25 mouse cellular contexts compared by ENCODE assay signal in genomic region chr3:89232614-89233013, GRCm38 (mm10). TPM values are rescaled to one million over a fixed set of nuclear protein-coding genes. Genes with fewer than 3 reads are reported as not detected.
DNase-seq lines count a peak whose midpoint lies in the region; ATAC-seq and TF ChIP-seq lines count a peak whose summit lies in the region.
"Had no signal": no experiment of that assay in that cellular context is flagged by ENCODE, and none has a peak within 500 bp of the region (broad histone marks: within the 10 kb centered on the region; RNA-seq: fewer than 3 reads in every experiment).

No protein-coding gene starts in this region.

- no peak overlapping the region for H3K27ac ChIP-seq in embryonic facial prominence, embryonic 12.5 days
- no peak overlapping the region for H3K27ac ChIP-seq in embryonic facial prominence, embryonic 10.5 days (replicated peaks)
- peak overlapping the region; percentile 70; the same call in 1 of the 2 replicates for H3K27ac ChIP-seq in stomach, embryonic 14.5 days (ENCODE audit: low read length)
- H3K27ac ChIP-seq: forebrain, embryonic 10.5 days; hindbrain, embryonic 14.5 days; layer of hippocampus, adult 2 months had no signal

- no peak for DNase-seq in embryonic facial prominence, embryonic 10.5 days (ENCODE audit: low spot score)
- no peak for DNase-seq in lung, adult 2 months
- DNase-seq in lung, adult 18-20 months, result no peak
- no peak for DNase-seq in gastrocnemius, postnatal 25 days
- no peak for DNase-seq in thymus, postnatal 14 days
- DNase-seq: adrenal gland, postnatal 14 days; cerebellum, adult 9-11 months; gastrocnemius, postnatal 10 days; heart, adult 18-20 months; heart, postnatal 4 days; layer of hippocampus, postnatal 36 days; midbrain, embryonic 14.5 days; right cerebral cortex, postnatal 25 days; spleen, adult 18-20 months; thymus, adult 18-20 months; thymus, postnatal 4 days had no signal

- peak; percentile 42; the same call in 1 of the 2 replicates for TF ChIP-seq POLR2A in lung, adult 2 months (IDR thresholded peaks at IDR 0.05; ENCODE audit: borderline replicate concordance, extremely low read depth, low read depth, low read length)

- H3K4me1 ChIP-seq in embryonic facial prominence, embryonic 12.5 days, result peaks cover 9% of the 10 kb centered on the region
- H3K4me1 ChIP-seq in embryonic facial prominence, embryonic 10.5 days, result peaks cover 35% of the 10 kb centered on the region
- H3K4me1 ChIP-seq in lung, adult 2 months (ENCODE audit: control insufficient read depth, insufficient read depth, low read length), result peaks cover 11% of the 10 kb centered on the region; the same call in 1 of the 2 replicates
- peaks cover 4% of the 10 kb centered on the region; the same call in 1 of the 2 replicates for H3K4me1 ChIP-seq in stomach, embryonic 14.5 days (ENCODE audit: control insufficient read depth, insufficient read depth, low read length)

- WGBS in embryonic facial prominence, embryonic 12.5 days, result 67% methylated on average over 6 of the region's 6 CpGs
- 54% methylated on average over 6 of the region's 6 CpGs for whole genome bisulfite sequencing in embryonic facial prominence, embryonic 10.5 days
- WGBS in lung, adult 2 months, result 47% methylated on average over 6 of the region's 6 CpGs
- whole genome bisulfite sequencing in stomach, embryonic 14.5 days, result 52% methylated on average over 6 of the region's 6 CpGs

- no peak overlapping the region for H3K4me2 ChIP-seq in embryonic facial prominence, embryonic 12.5 days (replicated peaks)
- no peak overlapping the region for H3K4me2 ChIP-seq in stomach, embryonic 14.5 days (replicated peaks; ENCODE audit: low read depth, low read length)
- H3K4me2 ChIP-seq: hindbrain, embryonic 14.5 days had no signal

- peaks cover 19% of the 10 kb centered on the region; the same call in 1 of the 2 replicates for H3K27me3 ChIP-seq in embryonic facial prominence, embryonic 12.5 days
- peaks cover 58% of the 10 kb centered on the region for H3K27me3 ChIP-seq in embryonic facial prominence, embryonic 10.5 days (replicated peaks; ENCODE audit: low read depth, poor library complexity, severe bottlenecking)
- no peaks in the 10 kb centered on the region for H3K27me3 ChIP-seq in stomach, embryonic 14.5 days (ENCODE audit: control insufficient read depth, insufficient read depth, low read length)

- TF ChIP-seq CTCF in lung, adult 2 months (IDR thresholded peaks at IDR 0.05; ENCODE audit: insufficient read depth, low read length), result no peak

- H3K9ac ChIP-seq in embryonic facial prominence, embryonic 12.5 days, result 0 out of 2 replicates have a peak overlapping the region, but pooled peaks have one; percentile 7
- H3K9ac ChIP-seq in stomach, embryonic 14.5 days (replicated peaks; ENCODE audit: low read depth, low read length), result no peak overlapping the region
- H3K9ac ChIP-seq: hindbrain, embryonic 14.5 days had no signal

- 0 out of 2 replicates have a peak, but pooled peaks cover 2% of the 10 kb centered on the region for H3K36me3 ChIP-seq in embryonic facial prominence, embryonic 12.5 days
- H3K36me3 ChIP-seq in embryonic facial prominence, embryonic 10.5 days (replicated peaks), result peaks cover 22% of the 10 kb centered on the region
- H3K36me3 ChIP-seq in stomach, embryonic 14.5 days (ENCODE audit: control insufficient read depth, insufficient read depth, low read length), result no peaks in the 10 kb centered on the region

- ATAC-seq in embryonic facial prominence, embryonic 12.5 days (ENCODE audit: insufficient number of reproducible peaks, insufficient read depth, low FRiP score, low TSS enrichment), result no peak
- ATAC-seq in stomach, embryonic 14.5 days (ENCODE audit: insufficient number of reproducible peaks, insufficient read depth, low FRiP score, low read depth), result peak; percentile 25; the same call in 1 of the 2 replicates
- ATAC-seq: forebrain, embryonic 16.5 days; inflammation-experienced regulatory T-cells, adult 6 months had no signal

- no peak overlapping the region for H3K4me3 ChIP-seq in embryonic facial prominence, embryonic 12.5 days
- H3K4me3 ChIP-seq in embryonic facial prominence, embryonic 10.5 days, result no peak overlapping the region
- peak overlapping the region; percentile 15 for H3K4me3 ChIP-seq in lung, adult 2 months (replicated peaks; ENCODE audit: extremely low read depth, low read depth, low read length)
- H3K4me3 ChIP-seq in stomach, embryonic 14.5 days (ENCODE audit: low read depth, low read length), result no peak overlapping the region
- H3K4me3 ChIP-seq: forebrain, embryonic 10.5 days; layer of hippocampus, adult 2 months had no signal

- no peaks in the 10 kb centered on the region for H3K9me3 ChIP-seq in embryonic facial prominence, embryonic 12.5 days
- no peaks in the 10 kb centered on the region for H3K9me3 ChIP-seq in embryonic facial prominence, embryonic 10.5 days
- H3K9me3 ChIP-seq in stomach, embryonic 14.5 days (ENCODE audit: control insufficient read depth, low read depth, low read length), result no peaks in the 10 kb centered on the region
- H3K9me3 ChIP-seq: forebrain, embryonic 10.5 days had no signal

RNA-seq across cellular contexts. Expression of gene Muc1, which starts 3.8 kb away (rescaled TPM):
- polyA plus RNA-seq in embryonic facial prominence, embryonic 12.5 days (2016; fragmentation: Nextera tagmentation; extraction: Ambion mirVana), result 0.78 and 1.6 TPM in 2 replicates
- polyA plus RNA-seq in embryonic facial prominence, embryonic 10.5 days (2016; fragmentation: Nextera tagmentation; extraction: Ambion mirVana), result 0.15 and 0.81 TPM in 2 replicates
- 294 and 354 TPM in 2 replicates for polyA plus RNA-seq in lung, adult 2 months (2012; rRNA removed)
- polyA plus RNA-seq in stomach, embryonic 14.5 days (2014; fragmentation: Nextera tagmentation; extraction: Ambion mirVana), result 56.3 and 58.2 TPM in 2 replicates
- total RNA-seq in gastrocnemius, postnatal 25 days (2021), result under 1 TPM; 0.38 to 0.51 TPM
- total RNA-seq: common myeloid progenitor, adult 5-6 weeks; megakaryocyte-erythroid progenitor cell, adult 5-6 weeks had no signal

RNA-seq across cellular contexts. Expression of gene Mtx1, which starts 5.7 kb away (rescaled TPM):
- 208 and 211 TPM in 2 replicates for polyA plus RNA-seq in embryonic facial prominence, embryonic 12.5 days (2016; fragmentation: Nextera tagmentation; extraction: Ambion mirVana)
- 248 and 258 TPM in 2 replicates for polyA plus RNA-seq in embryonic facial prominence, embryonic 10.5 days (2016; fragmentation: Nextera tagmentation; extraction: Ambion mirVana)
- polyA plus RNA-seq in lung, adult 2 months (2012; rRNA removed), result 107 and 110 TPM in 2 replicates
- polyA plus RNA-seq in stomach, embryonic 14.5 days (2014; fragmentation: Nextera tagmentation; extraction: Ambion mirVana), result 182 and 196 TPM in 2 replicates
- 10 to 100 TPM; 42.2 to 47.6 TPM for total RNA-seq in gastrocnemius, postnatal 25 days (2021)

RNA-seq across cellular contexts. Expression of gene Krtcap2, which starts 13.2 kb away (rescaled TPM):
- polyA plus RNA-seq in embryonic facial prominence, embryonic 12.5 days (2016; fragmentation: Nextera tagmentation; extraction: Ambion mirVana), result 297 and 306 TPM in 2 replicates
- polyA plus RNA-seq in embryonic facial prominence, embryonic 10.5 days (2016; fragmentation: Nextera tagmentation; extraction: Ambion mirVana), result 244 and 262 TPM in 2 replicates
- polyA plus RNA-seq in lung, adult 2 months (2012; rRNA removed), result 189 and 252 TPM in 2 replicates
- polyA plus RNA-seq in stomach, embryonic 14.5 days (2014; fragmentation: Nextera tagmentation; extraction: Ambion mirVana), result 297 and 314 TPM in 2 replicates
- total RNA-seq in gastrocnemius, postnatal 25 days (2021), result 10 to 100 TPM; 66.6 to 78.8 TPM

RNA-seq across cellular contexts. Expression of gene Trim46, which starts 13.5 kb away (rescaled TPM):
- 6.2 and 7.7 TPM in 2 replicates for polyA plus RNA-seq in embryonic facial prominence, embryonic 12.5 days (2016; fragmentation: Nextera tagmentation; extraction: Ambion mirVana)
- 4.0 and 4.7 TPM in 2 replicates for polyA plus RNA-seq in embryonic facial prominence, embryonic 10.5 days (2016; fragmentation: Nextera tagmentation; extraction: Ambion mirVana)
- 11.0 and 11.8 TPM in 2 replicates for polyA plus RNA-seq in lung, adult 2 months (2012; rRNA removed)
- 4.9 and 5.1 TPM in 2 replicates for polyA plus RNA-seq in stomach, embryonic 14.5 days (2014; fragmentation: Nextera tagmentation; extraction: Ambion mirVana)
- under 1 TPM; 0.28 to 0.38 TPM for total RNA-seq in gastrocnemius, postnatal 25 days (2021)
- total RNA-seq: megakaryocyte-erythroid progenitor cell, adult 5-6 weeks had no signal

RNA-seq across cellular contexts. Expression of gene Thbs3, which starts 17.6 kb away (rescaled TPM):
- 42.6 and 46.2 TPM in 2 replicates for polyA plus RNA-seq in embryonic facial prominence, embryonic 12.5 days (2016; fragmentation: Nextera tagmentation; extraction: Ambion mirVana)
- 42.0 and 43.3 TPM in 2 replicates for polyA plus RNA-seq in embryonic facial prominence, embryonic 10.5 days (2016; fragmentation: Nextera tagmentation; extraction: Ambion mirVana)
- polyA plus RNA-seq in lung, adult 2 months (2012; rRNA removed), result 134 and 139 TPM in 2 replicates
- polyA plus RNA-seq in stomach, embryonic 14.5 days (2014; fragmentation: Nextera tagmentation; extraction: Ambion mirVana), result 24.2 and 26.4 TPM in 2 replicates
- 10 to 100 TPM; 11.0 to 11.8 TPM for total RNA-seq in gastrocnemius, postnatal 25 days (2021)

Comparison
In these comparisons a context has a peak if more than half of its experiments do, and no peak if none do; other contexts are left out.
1. RNA of gene Muc1, which starts 3.8 kb away (polyA plus RNA-seq): 294 to 354 TPM in lung, adult 2 months and 56.3 to 58.2 TPM in stomach, embryonic 14.5 days; 0.15 to 0.81 TPM in embryonic facial prominence, embryonic 10.5 days and 0.78 to 1.6 TPM in embryonic facial prominence, embryonic 12.5 days; every median in the first group is over 10 times any median in the second.